Mouse (Mus musculus): Measurements from ENCODE around the gene Ccdc124. TPM values are rescaled to one million over a fixed set of nuclear protein-coding genes. Genes with fewer than 3 reads are reported as not detected.

Ccdc124 gene
- polyA plus RNA-seq, 1 experiment from 2014 or later: 162 TPM

DNA sequence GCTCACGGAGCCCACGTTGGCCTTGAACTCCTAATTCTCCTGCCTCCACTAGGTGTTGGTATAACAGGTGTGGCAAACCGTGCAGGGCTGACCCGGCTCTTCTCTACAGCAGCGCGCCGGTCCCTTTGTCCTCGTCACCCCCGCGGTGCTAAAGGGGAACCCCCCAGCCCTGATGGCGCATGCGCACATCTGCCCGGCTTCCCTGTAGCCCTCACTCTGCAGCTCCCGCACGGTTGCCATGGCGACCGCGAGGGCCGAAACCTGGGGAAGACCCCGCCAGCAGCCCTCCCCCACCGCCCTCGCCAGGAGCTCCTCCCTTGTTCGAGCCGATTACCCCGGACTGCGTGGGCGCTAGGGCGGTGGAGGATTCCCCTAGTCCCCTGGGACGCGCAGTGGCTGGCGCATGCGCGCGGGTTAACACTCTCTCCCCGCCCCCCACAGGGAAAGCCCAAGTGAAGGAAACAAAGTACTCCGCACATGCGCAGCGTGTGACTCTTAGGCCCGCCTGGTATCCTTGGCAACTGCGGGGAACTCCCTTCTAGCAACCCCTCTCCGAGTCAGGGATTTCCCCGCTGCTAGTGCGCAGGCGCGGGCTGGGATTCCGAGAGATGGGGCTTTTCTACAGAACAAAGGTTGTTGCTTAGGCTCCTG lies 8.3 kb downstream of the Ccdc124 start:
- Histone ChIP-seq H3K4me3 (peak overlapping the region; percentile 58), H3K4me1 (replicated peaks) (peaks cover 73% of the 10 kb centered on the region), H3K9ac (peak overlapping the region; percentile 88), H3K4me2 (peak overlapping the region; percentile 96), H3K9me3 (no peaks in the 10 kb centered on the region), H3K27me3 (0 out of 2 replicates have a peak, but pooled peaks cover 7% of the 10 kb centered on the region), H3K36me3 (peaks cover 10% of the 10 kb centered on the region; the same call in 1 of the 2 replicates), H3K27ac (peak overlapping the region; percentile 99)
- under 1% methylated on average over 45 of the region's 46 CpGs for WGBS
- peak; percentile 85 for ATAC-seq (ENCODE audit: low FRiP score)

DNA sequence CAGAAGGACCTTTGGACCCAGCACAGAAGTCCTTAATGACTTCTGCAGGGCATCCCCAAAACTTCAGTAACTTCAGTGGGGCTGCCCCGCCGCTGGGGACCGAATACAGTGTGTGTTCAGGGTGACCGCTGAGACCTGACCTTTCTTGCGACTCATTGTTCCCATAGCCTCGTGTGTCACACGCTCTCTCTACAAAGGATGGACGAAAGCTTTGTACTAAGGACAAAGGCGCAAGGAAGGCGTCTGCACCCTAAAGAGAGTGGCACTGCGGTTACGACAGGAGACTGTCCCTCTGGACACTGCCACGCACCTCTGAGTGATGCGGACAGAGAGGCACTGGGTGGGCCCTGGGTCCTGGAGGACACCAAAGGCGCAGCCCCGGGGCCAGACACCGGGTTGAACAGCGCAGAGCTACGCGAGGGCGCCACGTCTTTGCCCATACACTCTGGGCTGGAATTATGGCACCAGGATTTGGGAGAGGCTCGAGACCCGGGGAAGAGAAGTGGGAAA lies 9.0 kb downstream of the Ccdc124 start:
- peak overlapping the region; percentile 58 for H3K4me3 ChIP-seq
- 0 out of 2 replicates have a peak, but pooled peaks cover 7% of the 10 kb centered on the region for H3K27me3 ChIP-seq
- H3K27ac ChIP-seq: peak overlapping the region; percentile 99
- 1% methylated on average over 24 of the region's 24 CpGs for WGBS
- H3K4me1 ChIP-seq (replicated peaks): peaks cover 71% of the 10 kb centered on the region
- ATAC-seq (ENCODE audit: low FRiP score): peak; percentile 22
- H3K36me3 ChIP-seq: peaks cover 10% of the 10 kb centered on the region; the same call in 1 of the 2 replicates
- peak overlapping the region; percentile 88 for H3K9ac ChIP-seq
- H3K9me3 ChIP-seq: no peaks in the 10 kb centered on the region
- H3K4me2 ChIP-seq: peak overlapping the region; percentile 96

- under 1% methylated on average over 46 of the region's 46 CpGs for WGBS
- H3K9ac ChIP-seq: peak overlapping the region; percentile 88
- peaks cover 69% of the 10 kb centered on the region for H3K4me1 ChIP-seq (replicated peaks)
- H3K27me3 ChIP-seq: 0 out of 2 replicates have a peak, but pooled peaks cover 7% of the 10 kb centered on the region
- ATAC-seq (ENCODE audit: low FRiP score): no peak
- H3K9me3 ChIP-seq: no peaks in the 10 kb centered on the region
- H3K4me2 ChIP-seq: peak overlapping the region; percentile 96
- peak overlapping the region; percentile 99 for H3K27ac ChIP-seq
- H3K4me3 ChIP-seq: peak overlapping the region; percentile 58
- peaks cover 10% of the 10 kb centered on the region; the same call in 1 of the 2 replicates for H3K36me3 ChIP-seq
These were observed 9.6 kb downstream of the Ccdc124 start for GRCm38 (mm10) chr8:70863956-70864711.

DNA sequence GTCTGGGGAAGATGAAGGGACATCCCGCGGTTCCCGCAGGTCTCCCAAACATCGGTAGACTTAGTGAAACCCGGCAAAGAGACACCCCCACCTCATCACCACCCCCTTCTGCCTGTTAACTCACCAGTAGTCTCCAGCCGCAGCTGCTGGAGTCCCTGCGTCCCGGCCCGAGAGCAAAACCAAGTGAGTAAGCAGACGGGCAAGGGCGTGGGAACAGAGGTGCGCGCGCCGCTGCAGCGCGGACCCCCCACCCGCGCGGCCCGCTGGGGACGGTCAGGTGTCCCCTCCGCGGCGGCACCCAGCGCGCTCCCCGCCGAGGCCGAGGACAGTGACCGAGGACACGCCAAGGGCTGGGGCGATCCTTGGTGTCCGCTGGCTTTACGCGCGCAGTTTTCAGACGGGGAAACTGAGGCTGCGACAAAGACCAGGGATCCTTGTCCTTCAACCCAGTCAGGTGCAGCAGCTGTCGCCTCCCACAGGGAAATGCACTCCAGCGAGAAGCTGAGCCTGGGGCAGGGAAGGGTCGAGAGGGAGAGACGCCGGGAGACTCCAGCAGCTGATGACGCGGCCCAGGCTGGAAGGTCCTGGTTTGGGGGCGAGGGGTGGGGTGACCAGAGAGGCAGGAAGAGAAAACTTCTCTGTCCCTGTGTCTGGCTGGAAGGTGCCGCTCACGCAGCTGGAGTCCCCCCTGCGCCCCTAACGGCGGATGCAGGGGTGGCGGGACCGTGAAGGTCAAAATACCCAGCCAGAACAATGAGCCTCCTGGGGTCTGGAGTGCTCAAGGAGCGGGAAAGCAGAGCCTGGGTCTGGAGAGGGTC lies 10.7 kb downstream of the Ccdc124 start, which contains the start of gene Kcnn1:
Gene Kcnn1 (minus strand): TSS at position 435 of the 818 bp plus-strand sequence.
- Histone ChIP-seq H3K27me3 (0 out of 2 replicates have a peak, but pooled peaks cover 7% of the 10 kb centered on the region), H3K9ac (peak within 1 kb of the TSS; percentile 88), H3K27ac (peak within 1 kb of the TSS; percentile 99), H3K4me2 (peak within 1 kb of the TSS; percentile 96), H3K4me1 (replicated peaks) (peaks cover 69% of the 10 kb centered on the region), H3K36me3 (peaks cover 6% of the 10 kb centered on the region; the same call in 1 of the 2 replicates), H3K9me3 (no peaks in the 10 kb centered on the region), H3K4me3 (peak within 1 kb of the TSS; percentile 58)
- no peak for ATAC-seq (ENCODE audit: low FRiP score)
- under 1% methylated on average over 55 of the region's 55 CpGs for WGBS

GRCm38 (mm10) chr8:70857516-70857915 lies 16.2 kb downstream of the Ccdc124 start:
- H3K4me3 ChIP-seq: no peak overlapping the region
- ATAC-seq (ENCODE audit: low FRiP score): no peak
- peaks cover 15% of the 10 kb centered on the region for H3K36me3 ChIP-seq
- H3K27ac ChIP-seq: peak overlapping the region; percentile 35
- peaks cover 67% of the 10 kb centered on the region for H3K4me1 ChIP-seq (replicated peaks)
- 0 out of 2 replicates have a peak, but pooled peaks cover 5% of the 10 kb centered on the region for H3K27me3 ChIP-seq
- no peaks in the 10 kb centered on the region for H3K9me3 ChIP-seq
- H3K9ac ChIP-seq: peak overlapping the region; percentile 73; the same call in 1 of the 2 replicates
- WGBS: 7% methylated on average over 4 of the region's 4 CpGs
- peak overlapping the region; percentile 82; the same call in 1 of the 2 replicates for H3K4me2 ChIP-seq

GRCm38 (mm10) chr8:70856541-70857197 lies 17.1 kb downstream of the Ccdc124 start:
- 7% methylated on average over 33 of the region's 33 CpGs for WGBS
- no peaks in the 10 kb centered on the region for H3K27me3 ChIP-seq
- H3K4me1 ChIP-seq (replicated peaks): peaks cover 58% of the 10 kb centered on the region

DNA sequence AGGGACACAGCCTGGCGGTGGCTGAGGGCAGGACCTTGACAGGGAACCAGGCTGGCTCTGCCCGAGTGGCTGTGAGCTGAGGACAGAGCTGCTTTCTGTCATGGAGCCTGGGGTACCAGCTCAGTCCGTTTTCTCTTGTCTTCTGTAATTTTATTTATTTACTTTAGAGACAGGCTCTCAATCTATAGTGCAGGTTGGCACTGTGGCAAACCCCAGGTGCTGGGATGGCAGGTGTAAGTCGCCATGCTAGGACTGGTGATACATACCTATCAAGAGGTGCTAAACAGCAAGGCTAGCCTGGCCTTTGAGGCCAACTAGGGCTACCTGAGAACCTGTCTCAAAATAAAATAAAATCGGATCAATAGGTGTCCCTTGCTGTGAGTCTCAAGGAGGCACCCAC lies 17.7 kb downstream of the Ccdc124 start:
- H3K9ac ChIP-seq: peak overlapping the region; percentile 73
- peaks cover 53% of the 10 kb centered on the region for H3K4me1 ChIP-seq (replicated peaks)
- H3K27ac ChIP-seq: no peak overlapping the region
- no peak overlapping the region for H3K4me3 ChIP-seq
- peak overlapping the region; percentile 82; the same call in 1 of the 2 replicates for H3K4me2 ChIP-seq
- no peaks in the 10 kb centered on the region for H3K9me3 ChIP-seq
- no peaks in the 10 kb centered on the region for H3K27me3 ChIP-seq
- no peak for ATAC-seq (ENCODE audit: low FRiP score)
- WGBS: 65% methylated on average over 5 of the region's 5 CpGs
- H3K36me3 ChIP-seq: peaks cover 26% of the 10 kb centered on the region

More at GRCm38 (mm10) chr8:70856541-70857197, 17.1 kb downstream of the Ccdc124 start:
- Histone ChIP-seq H3K27ac (no peak overlapping the region), H3K9ac (peak overlapping the region; percentile 73), H3K4me3 (peak overlapping the region; percentile 51), H3K9me3 (no peaks in the 10 kb centered on the region), H3K36me3 (peaks cover 24% of the 10 kb centered on the region), H3K4me2 (peak overlapping the region; percentile 82)
- ATAC-seq (ENCODE audit: low FRiP score): peak; percentile 71

GRCm38 (mm10) chr8:70853863-70854262 lies 19.9 kb downstream of the Ccdc124 start:
- 97% methylated on average over 2 of the region's 2 CpGs for WGBS
- no peaks in the 10 kb centered on the region for H3K9me3 ChIP-seq
- no peak overlapping the region for H3K9ac ChIP-seq
- no peak overlapping the region for H3K4me2 ChIP-seq
- no peaks in the 10 kb centered on the region for H3K27me3 ChIP-seq
- no peak overlapping the region for H3K27ac ChIP-seq
- H3K4me3 ChIP-seq: no peak overlapping the region
- no peak for ATAC-seq (ENCODE audit: low FRiP score)
- H3K36me3 ChIP-seq: peaks cover 31% of the 10 kb centered on the region
- peaks cover 47% of the 10 kb centered on the region for H3K4me1 ChIP-seq (replicated peaks)

DNA sequence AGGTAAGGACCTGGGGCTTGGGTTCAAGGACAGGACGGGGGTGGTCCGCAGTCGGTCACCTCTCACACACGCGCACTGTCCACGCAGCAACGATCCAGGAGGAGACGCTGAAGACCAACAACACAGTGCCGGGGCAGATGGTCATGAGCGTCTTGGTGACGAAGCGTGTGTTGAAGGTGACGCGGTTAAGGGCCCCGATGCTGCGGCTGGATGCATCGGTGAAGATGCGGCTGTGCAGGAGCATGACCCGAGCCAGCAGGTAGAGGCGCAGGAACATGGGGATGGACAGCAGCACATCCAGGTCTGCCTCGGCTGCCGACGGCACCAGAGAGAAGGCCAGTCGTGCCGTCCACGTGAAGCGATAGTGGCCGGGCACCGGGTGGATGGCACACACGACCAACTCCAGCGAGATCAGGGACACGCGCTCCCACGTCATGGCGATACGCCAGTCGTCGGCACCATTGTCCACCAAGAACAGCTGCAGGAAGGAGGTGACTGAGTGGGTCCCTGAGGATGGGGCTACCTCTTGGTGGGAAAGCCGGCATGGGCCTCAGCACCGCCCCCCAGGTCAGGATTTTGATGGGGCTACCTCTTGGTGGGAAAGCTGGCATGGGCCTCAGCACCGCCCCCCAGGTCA lies 21.0 kb downstream of the Ccdc124 start:
- H3K9me3 ChIP-seq: no peaks in the 10 kb centered on the region
- peaks cover 35% of the 10 kb centered on the region for H3K4me1 ChIP-seq (replicated peaks)
- peaks cover 42% of the 10 kb centered on the region for H3K36me3 ChIP-seq
- no peak for ATAC-seq (ENCODE audit: low FRiP score)
- H3K9ac ChIP-seq: no peak overlapping the region
- 92% methylated on average over 41 of the region's 41 CpGs for WGBS
- H3K4me2 ChIP-seq: no peak overlapping the region
- no peak overlapping the region for H3K4me3 ChIP-seq
- H3K27ac ChIP-seq: no peak overlapping the region
- H3K27me3 ChIP-seq: 0 out of 2 replicates have a peak, but pooled peaks cover 3% of the 10 kb centered on the region

DNA sequence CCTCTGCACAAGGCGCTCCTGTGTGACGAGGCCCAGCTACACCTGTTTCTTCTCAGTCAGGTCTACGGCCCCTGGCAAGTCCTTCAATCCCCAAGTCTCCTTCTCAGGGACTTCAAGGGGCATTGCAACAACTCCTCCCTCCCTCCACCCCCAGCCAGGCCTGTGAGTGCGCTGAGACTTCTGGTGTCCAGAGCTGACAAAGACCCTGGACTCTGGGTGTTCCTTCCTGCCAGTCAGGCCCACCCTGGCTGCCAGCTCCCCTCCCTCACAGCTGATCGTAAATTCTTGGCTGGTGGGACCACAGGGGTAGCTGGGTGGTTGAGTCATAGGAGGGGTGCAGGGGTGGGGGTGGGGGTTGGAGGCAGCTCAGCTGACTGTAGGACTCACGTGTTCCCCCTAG lies 21.9 kb downstream of the Ccdc124 start:
- H3K4me2 ChIP-seq: no peak overlapping the region
- H3K27me3 ChIP-seq: peaks cover 5% of the 10 kb centered on the region; the same call in 1 of the 2 replicates
- no peak overlapping the region for H3K4me3 ChIP-seq
- ATAC-seq (ENCODE audit: low FRiP score): no peak
- H3K4me1 ChIP-seq (replicated peaks): peaks cover 27% of the 10 kb centered on the region
- 55% methylated on average over 6 of the region's 6 CpGs for WGBS
- H3K27ac ChIP-seq: no peak overlapping the region
- H3K9ac ChIP-seq: 0 out of 2 replicates have a peak overlapping the region, but pooled peaks have one; percentile 43
- no peaks in the 10 kb centered on the region for H3K9me3 ChIP-seq
- peaks cover 44% of the 10 kb centered on the region for H3K36me3 ChIP-seq

Measured in hindbrain, embryonic 13.5 days (tissue).